Mouse (Mus musculus): ENCODE results near the gene Tmem260.

Tmem260 gene

GRCm38 (mm10) chr14:48481591-48481990, 35.7 kb downstream of the Tmem260 start:
- in situ Hi-C loops (cut with MboI, MseI) = no loop called here

- in situ Hi-C loops (cut with MboI, MseI) = no loop called here
Observed at GRCm38 (mm10) chr14:48482762-48483161, 36.8 kb downstream of the Tmem260 start.

DNA sequence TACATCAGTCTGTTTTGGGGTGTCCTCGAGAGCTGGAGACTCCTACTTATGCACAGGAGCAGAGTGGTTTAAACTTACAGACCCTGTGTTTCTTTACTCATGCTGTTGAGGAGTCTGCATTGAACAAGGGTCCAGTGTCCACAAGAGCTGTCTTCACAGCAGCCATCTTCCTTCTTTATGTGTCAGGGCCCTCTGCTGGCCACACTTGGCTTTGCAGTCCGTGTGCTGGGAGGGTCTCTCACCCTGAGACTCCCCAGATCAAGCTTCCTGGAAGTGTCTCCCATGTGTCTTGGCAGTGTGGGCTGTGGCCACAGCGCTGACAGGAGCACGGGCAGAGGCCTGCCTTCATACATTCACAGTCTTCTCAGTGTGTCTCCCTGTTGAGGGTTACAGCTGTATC, 48.0 kb downstream of the Tmem260 start:
- in situ Hi-C loops (cut with MboI, MseI) = loop anchor here (5.0 kb wide), 1 partner anchor 122 kb away; no protein-coding TSS in a partner anchor

DNA sequence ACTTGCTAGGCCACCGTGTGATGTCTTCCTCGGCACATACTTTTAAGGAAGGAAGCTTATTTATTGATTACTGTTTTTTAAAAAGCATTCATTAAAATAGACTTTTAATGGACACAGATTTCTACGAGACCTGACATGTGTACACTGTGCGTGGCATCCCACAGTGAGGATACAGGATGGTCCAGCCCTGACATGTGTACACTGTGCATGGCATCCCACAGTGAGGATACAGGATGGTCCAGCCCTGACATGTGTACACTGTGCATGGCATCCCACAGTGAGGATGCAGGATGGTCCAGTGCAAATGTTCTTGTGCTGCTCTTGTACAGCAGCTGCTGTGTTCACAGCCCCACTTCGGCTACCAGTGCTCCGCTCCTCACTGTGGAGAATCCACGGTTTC, 56.6 kb downstream of the Tmem260 start:
- in situ Hi-C loops (cut with MboI, MseI) = no loop called here

GRCm38 (mm10) chr14:48503691-48504565, 58.0 kb downstream of the Tmem260 start:
- in situ Hi-C loops (cut with MboI, MseI) = no loop called here

DNA sequence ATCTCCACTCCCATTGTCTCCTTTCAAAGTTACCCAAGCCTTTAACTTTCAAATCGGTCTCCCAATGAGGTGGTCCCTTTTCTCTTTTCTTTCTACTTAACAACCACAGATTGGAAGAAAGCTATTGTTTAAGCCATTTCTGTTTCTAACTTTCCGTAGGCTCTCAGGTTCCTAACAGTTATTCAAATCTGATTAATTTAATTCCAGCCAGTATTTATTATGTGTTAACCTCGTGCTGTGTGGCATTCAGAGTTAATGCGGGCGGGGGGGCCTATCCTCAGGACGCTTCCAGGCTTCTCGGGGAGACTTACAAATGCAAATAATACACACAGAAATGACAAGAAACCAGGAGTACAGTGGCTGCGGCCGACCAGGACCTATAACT, 58.6 kb downstream of the Tmem260 start:
- in situ Hi-C loops (cut with MboI, MseI) = no loop called here

DNA sequence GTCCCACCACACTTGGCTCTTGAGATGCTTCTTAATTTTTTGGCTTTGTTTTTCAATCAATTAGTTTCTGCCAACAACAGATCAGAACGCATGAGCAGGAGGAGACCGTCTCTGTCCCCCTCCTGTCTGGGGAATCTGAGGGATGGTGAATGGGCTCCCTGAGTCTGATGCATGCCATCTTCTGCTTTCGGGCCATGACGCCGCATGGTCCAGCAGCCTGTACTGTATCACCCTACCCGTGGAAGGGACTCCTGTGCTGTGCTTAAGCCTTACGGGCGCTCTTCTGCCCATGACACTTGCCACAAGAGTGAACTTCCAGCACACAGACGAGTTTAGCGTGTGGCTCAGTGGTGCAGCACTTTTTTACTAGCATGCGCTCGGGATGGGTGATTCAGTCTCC, 59.7 kb downstream of the Tmem260 start:
- in situ Hi-C loops (cut with MboI, MseI) = no loop called here

- in situ Hi-C loops (cut with MboI, MseI) = no loop called here
Observed at GRCm38 (mm10) chr14:48507376-48507775, 61.5 kb downstream of the Tmem260 start.

- in situ Hi-C loops (cut with MboI, MseI) = no loop called here
Observed at GRCm38 (mm10) chr14:48509131-48509530, 63.2 kb downstream of the Tmem260 start.

DNA sequence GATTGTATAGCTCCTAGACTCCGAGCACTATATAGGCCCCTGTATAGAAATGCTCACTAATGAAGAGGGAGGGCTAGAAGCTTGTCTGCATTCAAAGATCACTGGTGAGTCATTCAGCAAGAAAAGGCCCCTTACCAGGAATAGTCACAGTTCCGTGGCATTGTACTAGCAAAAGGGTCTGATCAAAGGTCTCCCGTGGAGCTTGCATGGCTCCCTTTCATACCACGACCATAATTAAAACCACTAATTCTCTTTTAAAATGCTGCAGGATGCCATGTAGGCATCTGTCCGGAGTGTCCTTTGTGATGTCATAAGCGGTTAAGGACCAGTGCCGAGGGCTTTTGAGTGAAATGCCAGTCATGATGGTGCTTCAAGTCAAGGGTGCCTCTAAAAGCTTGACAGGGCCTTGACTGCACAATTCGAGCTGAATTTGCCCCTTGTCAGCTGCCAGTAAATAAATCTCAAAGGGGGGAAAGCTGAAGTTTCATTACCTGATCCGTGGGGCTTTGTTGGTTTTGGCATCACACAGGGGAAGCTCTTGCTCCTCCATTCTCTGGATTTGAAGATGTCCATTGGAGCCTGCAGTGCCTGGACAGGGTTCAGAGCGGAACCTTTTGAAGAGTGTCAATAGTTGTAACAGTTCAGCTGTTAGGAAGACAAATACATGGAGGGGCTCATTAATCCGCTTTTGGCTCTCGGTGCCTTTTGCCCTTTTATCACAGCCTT, 67.3 kb downstream of the Tmem260 start:
- in situ Hi-C loops (cut with MboI, MseI) = no loop called here

- in situ Hi-C loops (cut with MboI, MseI) = no loop called here
Observed at GRCm38 (mm10) chr14:48513824-48514493, 68.0 kb downstream of the Tmem260 start.

DNA sequence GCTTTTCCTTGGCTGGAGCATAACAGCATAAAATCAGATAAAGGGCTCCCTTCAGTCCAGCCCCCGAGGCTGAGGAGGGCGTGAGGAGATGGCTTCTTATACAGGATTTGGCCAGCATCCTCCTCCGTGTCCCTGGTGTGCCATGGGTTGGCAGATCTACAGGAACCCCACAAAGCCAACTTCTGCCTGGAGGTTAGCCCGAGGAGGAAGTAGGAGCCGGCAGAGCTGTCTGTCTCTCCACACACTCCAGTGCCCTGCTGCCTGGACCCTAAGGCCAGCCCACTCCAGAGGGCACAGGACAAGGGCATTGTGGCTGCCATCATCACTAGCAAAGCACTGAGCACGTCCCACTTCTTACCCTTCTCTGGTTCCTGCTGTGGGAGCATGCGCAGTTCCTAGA, 68.7 kb downstream of the Tmem260 start:
- in situ Hi-C loops (cut with MboI, MseI) = no loop called here

- in situ Hi-C loops (cut with MboI, MseI) = no loop called here
Observed at GRCm38 (mm10) chr14:48515538-48515937, 69.6 kb downstream of the Tmem260 start.

- in situ Hi-C loops (cut with MboI, MseI) = loop anchor here (10.0 kb wide), 1 partner anchor 769 kb away; no protein-coding TSS in a partner anchor
Observed at GRCm38 (mm10) chr14:48523361-48523760, 77.4 kb downstream of the Tmem260 start.

- in situ Hi-C loops (cut with MboI, MseI) = loop anchor here (10.0 kb wide), 1 partner anchor 769 kb away; no protein-coding TSS in a partner anchor
Observed at GRCm38 (mm10) chr14:48524135-48524534, 78.2 kb downstream of the Tmem260 start.

GRCm38 (mm10) chr14:48525055-48525454, 79.1 kb downstream of the Tmem260 start:
- in situ Hi-C loops (cut with MboI, MseI) = loop anchor here (10.0 kb wide), 1 partner anchor 770 kb away; no protein-coding TSS in a partner anchor

DNA sequence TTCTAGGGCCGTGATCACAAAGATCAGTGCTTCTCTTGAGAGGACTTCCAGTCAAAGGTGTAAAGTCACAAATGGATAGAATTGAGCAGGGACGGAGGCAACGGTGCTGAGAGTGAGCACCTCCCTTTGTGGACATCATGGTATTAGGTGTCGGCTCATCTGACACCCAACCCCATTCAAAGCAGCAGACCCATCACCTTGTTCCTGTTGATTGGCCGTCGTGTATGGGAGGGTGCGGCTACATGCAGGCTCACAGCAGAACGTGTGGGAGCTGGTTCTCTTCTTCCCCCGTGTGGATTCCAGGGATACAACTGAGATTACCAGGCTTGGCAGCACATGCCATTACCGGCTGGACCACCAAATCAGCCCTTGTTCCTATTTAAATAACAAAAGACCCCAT, 84.7 kb downstream of the Tmem260 start:
- in situ Hi-C loops (cut with MboI, MseI) = no loop called here

DNA sequence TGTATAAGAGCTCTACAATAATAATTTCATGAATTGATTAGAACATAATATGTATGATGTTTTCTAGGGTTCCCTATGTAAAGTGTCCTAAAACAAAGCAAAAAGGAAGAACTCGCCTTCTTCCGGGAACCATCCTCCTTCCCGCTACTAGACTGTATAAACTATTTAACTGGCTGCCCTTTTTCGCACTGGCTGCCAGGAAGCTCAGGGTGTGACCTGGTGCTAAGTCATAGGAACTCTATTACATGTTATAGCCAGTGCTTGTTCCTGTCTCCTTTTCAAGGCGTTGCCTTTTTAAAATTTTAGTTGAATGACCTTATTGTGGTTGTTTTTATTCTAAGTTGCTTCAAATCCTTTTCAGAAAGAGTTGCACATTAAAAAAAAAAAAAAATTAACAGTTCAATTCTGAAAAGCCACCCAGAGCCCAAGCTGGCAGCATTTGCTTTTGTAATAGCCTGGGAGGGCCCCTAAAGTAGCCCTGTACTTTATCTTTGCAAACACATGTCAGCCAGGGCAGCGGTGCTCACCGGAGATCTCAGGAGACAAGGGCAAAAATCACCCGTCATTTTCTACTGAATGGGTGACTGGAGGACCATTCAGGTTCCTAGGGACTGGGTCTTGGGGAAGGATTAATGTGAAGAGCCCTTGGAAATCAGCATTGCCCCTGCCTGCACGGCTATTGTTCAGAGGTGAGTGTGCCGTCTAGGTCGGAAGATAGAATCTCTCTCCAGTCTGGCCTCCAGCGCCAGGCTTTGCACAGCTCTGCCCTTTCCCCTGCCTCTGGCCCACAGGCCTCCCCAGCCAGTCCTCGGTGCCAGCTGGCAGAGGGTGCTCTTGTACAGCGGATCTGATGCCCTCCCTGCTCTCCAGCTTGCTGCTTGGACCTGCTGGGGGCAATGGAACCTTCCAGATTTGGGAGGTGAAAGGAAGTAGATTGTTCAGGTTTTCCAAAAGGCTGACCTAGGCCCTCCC, 92.2 kb downstream of the Tmem260 start:
- in situ Hi-C loops (cut with MboI, MseI) = no loop called here

DNA sequence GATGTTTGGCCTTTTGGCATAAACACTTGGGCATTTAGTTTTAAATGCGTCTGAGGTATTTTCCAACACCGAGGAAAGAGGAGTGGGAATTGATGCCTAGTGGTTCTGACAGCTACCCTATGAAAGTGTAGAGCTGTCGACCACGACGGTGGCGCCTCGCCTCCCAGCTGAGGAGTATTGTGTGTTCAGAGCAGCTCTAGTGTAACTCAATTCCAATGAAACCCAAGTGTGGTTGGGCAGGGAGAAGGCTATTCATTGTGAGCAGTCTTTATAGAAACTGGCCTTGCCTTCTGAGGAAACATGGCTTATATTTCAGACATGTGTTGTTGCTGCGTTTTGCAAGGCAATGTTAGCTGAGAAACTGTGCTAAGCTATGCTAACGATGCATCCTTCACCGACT, 99.2 kb downstream of the Tmem260 start:
- in situ Hi-C loops (cut with MboI, MseI) = no loop called here

DNA sequence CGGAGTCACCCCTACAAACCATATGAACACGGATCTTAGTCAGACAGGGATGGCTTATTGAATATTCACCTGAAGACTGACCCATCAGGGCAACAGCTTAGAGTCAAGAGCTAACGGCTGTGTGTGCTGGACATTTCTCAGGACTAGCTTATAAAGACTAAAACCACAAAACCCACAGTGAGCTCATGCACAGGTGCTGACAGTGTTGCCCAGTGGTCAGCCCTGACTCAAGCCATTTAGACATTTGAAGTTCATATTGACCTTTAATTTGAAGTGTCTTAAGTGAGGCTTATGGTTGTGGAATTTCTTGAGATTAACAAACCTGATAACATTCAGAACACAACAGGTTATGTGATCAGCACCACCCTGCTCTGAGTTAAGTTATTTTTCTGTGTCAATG, 100.1 kb downstream of the Tmem260 start:
- in situ Hi-C loops (cut with MboI, MseI) = no loop called here

DNA sequence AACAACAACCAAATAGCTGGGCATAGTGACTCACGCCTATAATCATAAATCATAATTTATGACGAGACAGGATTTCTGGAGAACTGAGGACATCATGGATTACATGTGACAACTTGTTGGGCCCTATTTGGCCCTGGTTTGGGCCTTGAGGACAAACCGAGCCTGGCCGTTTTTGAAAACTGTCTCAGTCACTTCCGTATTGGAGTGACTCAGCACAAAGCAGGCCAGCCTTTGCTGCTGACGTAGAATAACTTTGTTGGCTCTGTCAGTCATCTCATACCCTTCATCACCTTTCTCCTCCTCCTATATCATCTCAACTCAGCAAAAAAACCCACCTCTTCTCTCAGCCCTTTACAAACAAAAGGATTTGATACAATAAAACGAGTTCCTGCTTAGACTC, 103.8 kb downstream of the Tmem260 start:
- in situ Hi-C loops (cut with MboI, MseI) = no loop called here

Measured in regulatory T cell (primary cell).